In the genomic region with DNA sequence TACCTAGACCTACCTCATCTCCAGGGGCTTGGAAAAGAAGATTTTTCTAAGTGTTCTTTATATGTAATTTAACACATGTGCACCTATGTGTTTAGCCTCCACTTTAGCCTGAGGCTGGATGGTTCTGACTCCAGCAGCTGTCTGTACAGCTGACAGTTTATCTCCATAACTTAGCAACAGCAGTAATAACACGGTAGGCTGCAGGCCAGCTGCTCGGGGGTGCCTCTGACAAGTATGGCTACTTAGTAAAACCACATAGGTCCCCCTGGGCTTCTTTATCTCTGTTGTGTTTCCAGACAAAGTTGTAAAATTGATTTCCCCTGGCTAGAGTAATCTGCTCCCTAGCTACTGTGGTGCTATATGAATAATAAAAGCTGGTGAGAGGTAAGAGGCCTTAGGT, we compare ENCODE assay signal across 8 mouse cellular contexts. TPM values are rescaled to one million over a fixed set of nuclear protein-coding genes. Genes with fewer than 3 reads are reported as not detected.
DNase-seq lines count a peak whose midpoint lies in the region; ATAC-seq and TF ChIP-seq lines count a peak whose summit lies in the region.

No protein-coding gene starts in this region.

- no peaks in the 10 kb centered on the region for H3K36me3 ChIP-seq in kidney, adult 2 months (ENCODE audit: control insufficient read depth, insufficient read depth, low read length)
- no peaks in the 10 kb centered on the region for H3K36me3 ChIP-seq in embryonic facial prominence, embryonic 11.5 days (replicated peaks; ENCODE audit: control insufficient read depth, insufficient read depth, low read depth, low read length)
- H3K36me3 ChIP-seq in liver, embryonic 14.5 days (replicated peaks; ENCODE audit: control insufficient read depth, insufficient read depth, low read depth), result no peaks in the 10 kb centered on the region

- ATAC-seq in embryonic facial prominence, embryonic 11.5 days (replicated peaks; ENCODE audit: insufficient number of reproducible peaks, low FRiP score, low TSS enrichment, low read depth), result no peak
- 0 out of 2 replicates have a peak, but pooled peaks have one; percentile 26 for ATAC-seq in liver, embryonic 14.5 days (ENCODE audit: insufficient read depth)

- H3K4me1 ChIP-seq in kidney, adult 2 months (ENCODE audit: control insufficient read depth, insufficient read depth, low read length), result no peaks in the 10 kb centered on the region
- H3K4me1 ChIP-seq in embryonic facial prominence, embryonic 11.5 days (ENCODE audit: control insufficient read depth, insufficient read depth, low read length), result no peaks in the 10 kb centered on the region
- H3K4me1 ChIP-seq in liver, embryonic 14.5 days (replicated peaks; ENCODE audit: control insufficient read depth in 2 of 2, insufficient read depth in 2 of 2, low read length in 1 of 2), result peaks cover 5 to 9% of the 10 kb centered on the region in 2 experiments; a peak in 3 of 4 replicates
- H3K4me1 ChIP-seq in cerebellum, adult 2 months (ENCODE audit: control insufficient read depth, insufficient read depth, low read length), result no peaks in the 10 kb centered on the region

- TF ChIP-seq EP300 in liver, embryonic 14.5 days (IDR thresholded peaks at IDR 0.05; ENCODE audit: low read depth), result no peak

- no peak overlapping the region for H3K27ac ChIP-seq in kidney, adult 2 months (ENCODE audit: insufficient read depth, low read depth, low read length)
- no peak overlapping the region for H3K27ac ChIP-seq in embryonic facial prominence, embryonic 11.5 days (replicated peaks; ENCODE audit: low read depth, low read length)
- H3K27ac ChIP-seq in liver, embryonic 14.5 days, result no peak overlapping the region
- no peak overlapping the region for H3K27ac ChIP-seq in cerebellum, adult 2 months (ENCODE audit: insufficient read depth, low read length)

- no peak overlapping the region for H3K4me3 ChIP-seq in kidney, adult 2 months (ENCODE audit: insufficient read depth, low read depth, low read length)
- no peak overlapping the region for H3K4me3 ChIP-seq in embryonic facial prominence, embryonic 11.5 days (ENCODE audit: low read depth, low read length)
- no peak overlapping the region for H3K4me3 ChIP-seq in liver, embryonic 14.5 days (ENCODE audit: insufficient read depth in 1 of 2, low read depth in 2 of 2, low read length in 2 of 2)
- H3K4me3 ChIP-seq in cerebellum, adult 2 months (replicated peaks; ENCODE audit: insufficient read depth, low read depth, low read length), result no peak overlapping the region

- peak; percentile 47 for DNase-seq in kidney, postnatal 10 days
- DNase-seq in kidney, adult 2 months, result no peak
- peak; percentile 45 for DNase-seq in MN1 (ENCODE audit: low spot score)
- DNase-seq in embryonic facial prominence, embryonic 11.5 days (ENCODE audit: low spot score), result peak; percentile 34
- no peak for DNase-seq in liver, embryonic 14.5 days (ENCODE audit: low read depth in 3 of 3, low spot score in 3 of 3)
- no peak for DNase-seq in spleen, adult 18-20 months
- no peak for DNase-seq in right cerebral cortex, postnatal 4 days
- DNase-seq in cerebellum, adult 2 months, result no peak

- no peak for TF ChIP-seq POLR2A in kidney, adult 2 months (IDR thresholded peaks at IDR 0.05; ENCODE audit: low read depth, low read length)
- TF ChIP-seq POLR2A in cerebellum, adult 2 months (IDR thresholded peaks at IDR 0.05; ENCODE audit: borderline replicate concordance, insufficient read depth, low read length), result no peak

- no peak overlapping the region for H3K4me2 ChIP-seq in embryonic facial prominence, embryonic 11.5 days (ENCODE audit: low read depth, low read length)
- no peak overlapping the region for H3K4me2 ChIP-seq in liver, embryonic 14.5 days (ENCODE audit: low read depth)

- H3K27me3 ChIP-seq in kidney, adult 2 months (replicated peaks; ENCODE audit: control insufficient read depth, insufficient read depth, low read length), result no peaks in the 10 kb centered on the region
- H3K27me3 ChIP-seq in embryonic facial prominence, embryonic 11.5 days (ENCODE audit: control insufficient read depth, insufficient read depth, low read length), result no peaks in the 10 kb centered on the region
- no peaks in the 10 kb centered on the region; the same call in 1 of the 2 replicates for H3K27me3 ChIP-seq in liver, embryonic 14.5 days (ENCODE audit: control insufficient read depth, insufficient read depth, low read length)
- H3K27me3 ChIP-seq in cerebellum, adult 2 months (ENCODE audit: control insufficient read depth, insufficient read depth, low read length), result no peaks in the 10 kb centered on the region

- no peaks in the 10 kb centered on the region for H3K9me3 ChIP-seq in embryonic facial prominence, embryonic 11.5 days (replicated peaks; ENCODE audit: control insufficient read depth, low read length)
- H3K9me3 ChIP-seq in liver, embryonic 14.5 days (ENCODE audit: control insufficient read depth, low read length), result no peaks in the 10 kb centered on the region

- WGBS in kidney, adult 2 months, result 58% methylated on average over 2 of the region's 2 CpGs
- WGBS in embryonic facial prominence, embryonic 11.5 days, result 47% methylated on average over 2 of the region's 2 CpGs
- WGBS in liver, embryonic 14.5 days (ENCODE audit: insufficient replicate concordance), result 1% methylated on average over 2 of the region's 2 CpGs
- WGBS in cerebellum, adult 2 months, result 19% methylated on average over 2 of the region's 2 CpGs

- H3K9ac ChIP-seq in embryonic facial prominence, embryonic 11.5 days (replicated peaks; ENCODE audit: low read length), result no peak overlapping the region
- no peak overlapping the region for H3K9ac ChIP-seq in liver, embryonic 14.5 days (replicated peaks)

- TF ChIP-seq CTCF in kidney, adult 2 months (conservative IDR thresholded peaks at IDR 0.05; ENCODE audit: insufficient read depth, insufficient read length, low read depth, low read length), result no peak
- no peak for TF ChIP-seq CTCF in liver, embryonic 14.5 days (IDR thresholded peaks at IDR 0.05; ENCODE audit: low read depth)
- TF ChIP-seq CTCF in cerebellum, adult 2 months (IDR thresholded peaks at IDR 0.05; ENCODE audit: borderline replicate concordance, insufficient read depth, low read depth, low read length), result no peak

RNA-seq across cellular contexts. Expression of a gene that starts 19.5 kb away (rescaled TPM):
- 45.1 and 61.9 TPM in 2 replicates for polyA plus RNA-seq in kidney, adult 2 months (2012; rRNA removed)
- 23.5 and 33.6 TPM in 2 replicates for polyA plus RNA-seq in embryonic facial prominence, embryonic 11.5 days (2014; fragmentation: Nextera tagmentation; extraction: Ambion mirVana)
- 10.4 and 11.3 TPM in 2 replicates for polyA plus RNA-seq in liver, embryonic 14.5 days (2012; rRNA removed)
- 7.3 and 9.2 TPM in 2 replicates for polyA plus RNA-seq in liver, embryonic 14.5 days (2014; fragmentation: Nextera tagmentation; extraction: Ambion mirVana)
- 79.2 and 82.6 TPM in 2 replicates for polyA plus RNA-seq in cerebellum, adult 2 months (2012; rRNA removed)

RNA-seq across cellular contexts. Expression of a gene that starts 23.9 kb away (rescaled TPM):
- polyA plus RNA-seq in kidney, adult 2 months (2012; rRNA removed), result 3.6 and 5.2 TPM in 2 replicates
- polyA plus RNA-seq in embryonic facial prominence, embryonic 11.5 days (2014; fragmentation: Nextera tagmentation; extraction: Ambion mirVana), result 5.0 and 5.2 TPM in 2 replicates
- 3.8 and 6.0 TPM in 2 replicates for polyA plus RNA-seq in liver, embryonic 14.5 days (2012; rRNA removed)
- 3.2 and 3.8 TPM in 2 replicates for polyA plus RNA-seq in liver, embryonic 14.5 days (2014; fragmentation: Nextera tagmentation; extraction: Ambion mirVana)
- 7.5 and 7.6 TPM in 2 replicates for polyA plus RNA-seq in cerebellum, adult 2 months (2012; rRNA removed)

Comparison
In these comparisons a context has a peak if more than half of its experiments do, and no peak if none do; other contexts are left out.
1. DNase-seq: peak in kidney, postnatal 10 days (single experiment), MN1 (single experiment) and embryonic facial prominence, embryonic 11.5 days (single experiment); none in kidney, adult 2 months (single experiment), liver, embryonic 14.5 days (0 of 3), spleen, adult 18-20 months (0 of 2), right cerebral cortex, postnatal 4 days (single experiment) and cerebellum, adult 2 months (0 of 2).